Mouse (Mus musculus) liver, adult (tissue): ENCODE results near the gene Sema4a.

Source experiments
- GATA4 ChIP-seq: IDR thresholded peaks from 2 replicates; pipeline ENCODE4 v1.6.1; 2014; ENCODE audit warnings: mild to moderate bottlenecking, low read length; ENCODE audit not compliant: insufficient replicate concordance

Gene Sema4a

GRCm38 (mm10) chr3:88453986-88454385 is 7.0 kb downstream of the Sema4a start:
- TF ChIP-seq GATA4: no peak

- no peak for TF ChIP-seq GATA4
These were observed 7.6 kb downstream of the Sema4a start for GRCm38 (mm10) chr3:88453369-88453768.

- no peak for TF ChIP-seq GATA4
These were observed 8.3 kb downstream of the Sema4a start for GRCm38 (mm10) chr3:88452716-88453115.

- TF ChIP-seq GATA4: no peak
These were observed 8.7 kb downstream of the Sema4a start for GRCm38 (mm10) chr3:88452246-88452645.

- no peak for TF ChIP-seq GATA4
These were observed 10.4 kb downstream of the Sema4a start for GRCm38 (mm10) chr3:88450379-88451131.

- TF ChIP-seq GATA4: no peak
These were observed 11.5 kb downstream of the Sema4a start for GRCm38 (mm10) chr3:88449395-88450023.

- no peak for TF ChIP-seq GATA4
These were observed 12.5 kb downstream of the Sema4a start for GRCm38 (mm10) chr3:88448443-88448842.

GRCm38 (mm10) chr3:88447676-88448183 is 13.3 kb downstream of the Sema4a start:
- TF ChIP-seq GATA4: no peak

GRCm38 (mm10) chr3:88446471-88447123 is 14.4 kb downstream of the Sema4a start:
- TF ChIP-seq GATA4: no peak

GRCm38 (mm10) chr3:88442888-88443287 is 18.1 kb downstream of the Sema4a start:
- TF ChIP-seq GATA4: no peak

- TF ChIP-seq GATA4: no peak
These were observed 18.5 kb downstream of the Sema4a start for GRCm38 (mm10) chr3:88442488-88442887.

- TF ChIP-seq GATA4: no peak
These were observed 20.2 kb downstream of the Sema4a start for GRCm38 (mm10) chr3:88440500-88441381.

- no peak for TF ChIP-seq GATA4
These were observed 21.4 kb downstream of the Sema4a start for GRCm38 (mm10) chr3:88439582-88439981.

GRCm38 (mm10) chr3:88437454-88437853 is 23.5 kb downstream of the Sema4a start:
- no peak for TF ChIP-seq GATA4
